Mouse (Mus musculus) heart, adult 18-20 months (tissue): ENCODE results near the gene Fgd5. TPM values are rescaled to one million over a fixed set of nuclear protein-coding genes. Genes with fewer than 3 reads are reported as not detected.
"Not testable (repeated sequence)": the region's sequence is repeated elsewhere in the genome, so short reads cannot be mapped to it uniquely, and the experiment has no call there.

Experiments
- DNase-seq, 2 experiments: peaks; one replicate each; pipeline ENCODE4 v3.0.0; 2021 to 2022; ENCODE audit warnings: mixed read lengths in 1 of 2
- long read RNA-seq, 2 experiments: library from polyadenylated mRNA; stranded (forward); transcript quantifications; one replicate each; pipeline ENCODE4 v2.0.0; 2021
- total RNA-seq, 2 experiments: library from RNA; stranded (reverse); gene quantifications; 2 replicates each; pipeline ENCODE4 v1.2.3; 2021

The Fgd5 gene
- 10 to 100 TPM; 20.4 to 22.3 TPM for total RNA-seq
- long read RNA-seq, experiment 1, full-length matches to known transcripts: 8 of 16 reads
- long read RNA-seq, experiment 1, partial matches to known transcripts: 6 of 16 reads
- long read RNA-seq, experiment 1, other reads (novel, unspliced or antisense): 2 of 16 reads
- long read RNA-seq, experiment 2, full-length matches to known transcripts: 3 of 7 reads
- long read RNA-seq, experiment 2, partial matches to known transcripts: 2 of 7 reads
- long read RNA-seq, experiment 2, other reads (novel, unspliced or antisense): 2 of 7 reads

DNA sequence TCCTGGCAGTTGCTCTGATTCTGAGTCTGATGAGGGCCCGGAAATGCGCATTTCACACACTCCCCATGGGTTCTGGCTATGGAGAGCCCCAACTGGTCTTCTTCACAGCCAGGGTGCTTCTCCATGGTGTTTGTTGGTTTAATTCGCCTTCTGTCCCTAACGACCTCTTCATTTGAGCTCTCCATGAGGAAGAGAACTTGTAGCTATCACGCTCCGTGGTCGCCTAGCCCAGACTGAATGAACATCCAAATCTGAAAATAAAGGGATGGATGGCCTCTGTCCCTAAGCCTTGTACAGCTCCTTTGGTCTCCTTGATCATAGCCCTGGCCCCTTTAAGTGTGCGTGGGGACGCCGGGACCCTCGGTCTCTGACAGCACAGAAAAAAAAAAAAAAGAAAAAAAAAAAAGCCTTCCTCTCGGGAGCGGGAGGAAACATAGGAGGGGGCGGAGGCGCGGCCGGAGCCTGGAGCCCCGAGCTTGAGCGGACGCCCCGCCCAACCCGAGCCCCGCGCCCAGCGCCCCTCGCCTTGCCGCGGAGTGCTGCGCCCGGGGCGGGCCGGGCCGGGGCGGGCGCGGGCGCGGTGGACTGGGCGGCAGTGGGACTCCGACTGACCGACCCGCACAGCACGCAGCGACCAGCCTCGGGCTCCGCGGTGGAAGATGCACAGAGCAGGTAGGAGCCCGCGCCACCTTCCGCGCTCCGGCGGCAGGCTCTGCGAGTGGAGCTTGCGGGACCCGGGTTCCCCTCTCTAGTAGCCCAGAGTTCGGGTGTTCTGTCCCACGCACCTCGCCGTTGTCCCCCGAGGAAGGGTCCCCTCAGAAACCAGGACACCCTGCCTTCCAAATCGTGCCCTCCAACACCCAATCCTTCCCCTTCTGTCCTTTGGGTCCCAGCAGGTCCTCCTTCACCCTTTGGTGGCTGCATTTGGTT lies at the start of gene Fgd5:
Gene Fgd5 (plus strand): TSS at position 508 of the 930 bp plus-strand sequence.
- peak; percentile 55 to 71 for DNase-seq

DNA sequence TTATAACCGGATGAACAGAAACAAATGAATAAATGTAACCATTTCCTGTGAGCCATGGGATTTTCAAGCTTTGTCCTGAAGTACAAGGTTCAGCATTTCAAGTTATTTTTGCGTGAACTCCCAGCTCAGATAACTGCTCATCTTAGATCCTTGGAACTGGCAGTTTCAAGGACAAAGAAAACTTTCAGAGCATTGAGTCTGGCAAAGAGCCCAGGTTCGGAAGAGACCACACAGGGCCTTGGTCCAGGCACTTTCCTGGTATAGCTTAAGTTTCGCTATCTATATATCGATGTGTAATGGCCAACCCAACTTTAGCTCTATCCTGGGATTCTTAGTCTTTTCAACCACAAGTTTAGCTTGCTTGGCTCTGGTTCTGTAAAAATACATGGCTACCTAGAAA lies 47.4 kb upstream of the Fgd5 start:
- DNase-seq: no peak

DNA sequence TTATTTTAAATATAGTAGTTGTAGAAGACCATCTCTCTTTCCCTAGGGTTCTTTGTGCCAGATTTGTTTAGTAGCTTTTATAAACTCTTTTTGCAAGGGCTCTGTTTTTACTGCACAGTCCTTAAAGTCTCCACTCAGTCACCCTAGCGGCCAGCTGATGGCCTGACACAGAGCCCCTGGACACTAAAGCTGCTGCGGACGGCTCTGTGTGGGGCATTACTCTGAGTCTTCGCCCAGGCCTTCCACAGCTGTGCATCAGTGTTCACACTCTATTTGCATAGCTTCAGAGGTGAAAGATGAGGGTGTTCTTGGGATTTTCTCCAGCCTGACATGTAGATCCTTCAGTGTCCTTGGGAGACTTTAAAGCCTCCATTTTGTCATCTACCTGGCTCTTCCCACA lies 40.2 kb upstream of the Fgd5 start:
- DNase-seq: no peak

DNA sequence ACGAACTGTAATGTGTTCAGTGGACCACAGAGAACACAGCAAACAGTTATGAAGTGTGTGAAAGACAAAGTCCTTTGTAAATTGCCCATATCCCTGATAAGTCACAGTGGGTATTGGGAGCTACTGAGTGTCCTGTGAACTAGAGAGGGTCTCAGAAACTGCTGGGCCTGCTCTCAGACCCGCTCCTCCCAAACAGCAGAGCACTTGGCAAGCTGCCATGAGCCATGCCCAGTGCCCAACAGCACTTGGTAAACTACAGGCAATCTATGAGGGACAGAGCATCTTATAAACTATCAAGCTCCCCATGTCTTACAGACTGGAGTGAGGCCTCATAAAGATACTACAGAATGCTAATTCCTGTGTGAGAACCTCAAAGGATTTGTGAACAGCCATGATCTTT lies 30.3 kb upstream of the Fgd5 start:
- no peak for DNase-seq

DNA sequence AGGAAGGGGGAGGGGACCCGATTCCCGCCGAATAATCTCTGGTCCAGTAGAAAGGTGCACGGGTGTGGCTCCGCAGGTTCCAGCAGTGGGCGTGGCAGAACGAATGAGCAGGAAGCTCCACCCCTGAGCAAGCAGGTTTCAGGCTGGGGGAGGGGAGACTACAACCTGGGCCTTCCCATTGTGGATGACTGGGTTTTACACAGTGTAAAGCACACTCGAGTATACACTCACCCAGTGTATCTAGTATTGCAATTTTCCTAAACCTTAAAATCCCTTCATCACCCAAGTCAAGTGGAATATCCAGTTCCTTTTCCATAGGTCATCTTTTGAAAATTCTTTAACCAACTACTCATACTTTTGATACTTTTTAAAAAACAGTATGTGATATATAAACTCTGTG lies 20.7 kb upstream of the Fgd5 start:
- not testable (repeated sequence) for DNase-seq

DNA sequence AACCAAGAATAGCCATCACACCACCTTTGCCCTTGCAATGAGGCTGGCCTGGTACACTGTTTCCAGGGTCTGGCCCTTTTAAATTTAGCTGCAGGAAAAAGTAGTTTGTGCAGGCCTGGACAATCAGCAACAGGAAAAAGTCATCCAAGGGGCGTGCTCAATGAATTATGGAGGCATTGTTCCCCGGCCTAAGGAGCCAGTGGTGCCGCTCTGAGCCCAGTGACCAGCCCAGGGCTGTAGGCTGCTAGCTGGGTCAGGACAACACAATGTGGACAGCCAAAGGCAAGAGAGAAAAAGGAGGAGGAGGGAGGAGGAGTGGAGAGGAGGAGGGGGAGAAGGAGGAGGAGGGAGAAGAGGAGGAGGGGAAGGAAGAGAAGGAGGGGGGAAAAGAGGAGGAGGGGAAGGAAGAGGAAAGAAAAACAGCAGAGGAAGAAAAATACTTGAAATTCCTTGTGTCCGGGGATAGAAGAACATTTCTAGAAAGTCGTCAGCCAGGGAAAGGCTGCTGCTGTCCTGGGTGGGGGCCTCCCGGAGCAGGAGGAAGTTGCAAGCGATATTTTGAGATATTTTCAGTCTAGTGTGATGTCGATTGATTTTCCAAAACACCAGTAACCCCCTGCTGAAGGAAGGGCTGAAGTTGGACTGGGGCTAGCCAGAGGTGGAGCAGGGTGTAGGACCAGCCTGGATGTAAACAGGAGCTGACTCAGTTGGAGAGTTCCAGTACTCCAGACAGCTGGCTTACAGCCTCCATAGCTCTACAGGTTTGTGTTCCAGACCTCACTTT lies 18.5 kb upstream of the Fgd5 start:
- DNase-seq: peak; percentile 62 to 78

DNA sequence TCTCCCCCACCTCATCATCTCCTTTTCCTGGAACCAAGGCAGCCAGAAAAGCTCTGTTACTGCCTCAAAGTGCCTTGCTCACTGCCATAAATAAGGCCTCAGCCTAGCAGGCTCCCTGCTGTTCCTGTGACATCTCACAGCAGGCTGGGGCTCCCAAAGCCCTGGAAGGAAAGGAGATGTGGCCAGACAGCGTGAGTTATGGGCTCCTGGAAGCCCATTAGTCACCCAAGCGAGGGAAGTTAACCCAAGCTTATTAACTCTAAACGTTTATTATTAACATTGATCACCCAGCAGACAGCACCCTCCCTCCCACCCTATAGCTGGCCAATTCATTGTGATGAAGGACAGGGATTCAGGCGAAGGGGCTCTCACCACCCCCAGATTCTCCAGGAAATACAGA lies 15.2 kb upstream of the Fgd5 start:
- no peak for DNase-seq

DNA sequence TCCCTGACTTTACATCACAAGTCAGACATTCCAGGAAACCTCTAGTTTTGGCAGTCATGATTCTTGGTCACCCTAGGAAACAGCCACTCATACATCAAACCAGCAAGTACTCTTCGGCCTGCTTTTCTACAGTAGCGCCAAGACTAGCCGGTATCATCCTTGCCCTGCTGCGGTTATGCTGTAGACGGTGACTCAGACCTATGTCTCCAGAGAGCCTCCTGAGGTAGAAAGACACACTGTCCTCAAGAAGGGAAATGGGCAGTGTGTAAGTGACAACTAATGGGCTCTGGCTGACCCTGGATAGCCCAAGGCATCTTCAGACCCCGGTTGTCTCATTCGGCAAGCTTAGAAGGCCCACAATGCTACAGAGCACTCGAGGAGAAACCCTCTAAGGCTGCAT lies 13.6 kb upstream of the Fgd5 start:
- no peak for DNase-seq

DNA sequence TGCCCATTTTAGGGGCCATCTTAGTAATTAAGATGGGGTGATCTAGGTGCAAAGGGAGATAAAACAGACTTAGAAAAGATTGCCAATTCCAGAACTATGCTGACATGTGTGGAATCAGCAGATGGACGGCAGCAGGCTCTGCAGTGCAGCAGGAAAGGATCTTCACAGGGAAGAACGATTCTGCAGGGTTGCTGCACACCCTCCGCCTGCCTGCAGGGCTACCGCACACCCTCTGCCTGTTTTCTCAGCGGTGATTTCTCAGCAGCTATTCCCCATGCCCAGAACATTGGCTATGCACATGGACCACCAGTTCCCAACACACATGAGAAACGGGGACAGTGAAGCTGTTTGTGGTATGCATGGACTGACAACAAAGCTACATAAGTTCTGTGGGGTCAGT lies 12.7 kb upstream of the Fgd5 start:
- DNase-seq: no peak

DNA sequence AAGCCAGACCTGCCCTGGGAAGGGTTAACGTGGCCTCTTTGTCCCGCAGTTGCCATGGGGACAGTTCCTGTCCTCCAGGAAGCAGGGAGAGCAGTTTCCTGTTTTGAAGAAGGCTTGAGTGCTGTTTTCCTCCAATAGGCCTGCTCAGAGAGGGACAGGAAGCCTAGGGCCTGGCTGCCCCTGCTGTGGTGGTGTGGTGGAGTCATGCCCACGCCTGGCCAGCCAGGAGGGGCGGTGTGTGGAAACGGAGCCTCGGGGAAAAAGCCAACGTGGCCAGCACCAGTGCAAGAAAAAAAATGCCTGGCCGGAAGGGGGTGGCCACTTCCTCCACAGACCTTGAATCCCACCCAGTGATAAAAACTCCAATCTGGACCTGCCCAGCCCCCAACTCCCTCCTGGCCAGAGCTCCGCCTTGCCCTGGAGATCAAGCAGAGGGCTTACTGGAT lies 6.5 kb upstream of the Fgd5 start:
- peak; percentile 73 to 94 for DNase-seq

DNA sequence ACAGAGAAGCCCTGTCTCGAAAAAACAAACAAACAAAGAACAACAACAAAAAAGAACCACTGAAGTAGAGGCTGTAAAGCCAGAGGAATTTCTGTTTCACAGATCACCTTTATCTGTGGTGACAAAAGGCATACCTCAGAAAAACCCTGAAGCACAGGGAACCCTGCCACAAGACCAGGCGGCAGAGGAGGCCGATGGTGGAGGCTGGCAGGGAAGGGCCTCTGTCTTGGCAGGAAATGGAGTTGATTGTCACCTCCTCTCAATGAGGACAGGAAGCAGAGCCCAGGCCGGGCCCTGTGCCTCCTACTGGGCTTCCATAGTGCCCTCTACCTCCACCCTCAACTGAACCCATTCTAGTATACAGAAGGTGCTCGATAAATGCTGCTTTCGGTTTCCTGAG lies 4.7 kb upstream of the Fgd5 start:
- peak in 1 of 2 experiments; percentile 12 for DNase-seq

DNA sequence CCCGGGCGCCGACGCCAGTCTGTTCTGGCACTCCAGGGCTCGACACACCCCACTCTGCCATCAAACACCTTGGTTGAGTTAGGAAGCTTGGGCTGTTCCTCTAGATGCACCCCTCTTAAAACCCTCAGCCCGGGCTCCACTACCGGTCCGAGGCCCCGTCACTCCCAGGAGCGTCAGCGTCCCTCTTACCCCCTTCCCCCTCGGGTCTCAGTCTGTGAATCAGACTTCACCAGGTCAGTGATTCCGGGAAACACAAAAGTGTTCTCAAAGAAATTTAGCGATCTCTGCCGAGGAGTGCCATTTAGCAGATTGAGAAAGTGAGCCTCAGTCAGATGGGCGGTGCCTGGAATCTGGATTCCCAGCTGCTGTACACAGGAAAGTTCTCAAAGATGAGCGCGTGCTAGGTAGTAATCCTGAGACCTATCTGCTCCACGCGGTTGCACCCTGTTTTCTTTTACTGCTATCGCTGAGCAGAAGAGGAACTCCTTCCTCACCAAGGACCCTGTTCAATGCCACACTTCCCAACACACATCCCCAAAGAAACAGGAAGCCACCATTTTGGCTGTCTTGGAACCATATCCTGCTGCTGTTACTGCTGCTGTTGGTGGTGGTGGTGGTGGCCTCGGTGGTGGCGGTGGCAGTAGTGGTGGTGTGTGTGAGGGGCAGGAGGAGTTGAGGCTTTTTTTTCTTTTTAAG lies 771 bp downstream of the Fgd5 start:
- DNase-seq: peak; percentile 26 to 55

DNA sequence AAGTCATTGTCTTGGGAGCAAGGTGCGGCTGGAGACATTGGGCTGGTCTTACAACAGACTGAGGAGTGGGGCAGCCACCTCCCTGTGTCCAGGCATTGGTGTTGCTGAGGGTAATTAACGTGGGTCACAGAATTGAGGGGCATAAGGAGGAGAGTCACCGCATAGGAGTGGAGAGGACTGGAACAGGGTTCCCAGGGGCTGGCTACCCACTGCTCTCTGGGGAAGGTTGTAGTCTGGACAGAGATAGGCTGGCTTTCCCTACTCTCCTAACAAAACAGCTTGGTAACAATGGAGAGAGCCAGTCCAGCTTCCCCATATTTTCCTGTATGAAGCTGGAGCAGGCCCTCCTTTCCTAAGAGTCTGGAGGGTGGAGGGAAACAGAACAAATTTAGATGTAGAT lies 1.3 kb downstream of the Fgd5 start:
- no peak for DNase-seq

DNA sequence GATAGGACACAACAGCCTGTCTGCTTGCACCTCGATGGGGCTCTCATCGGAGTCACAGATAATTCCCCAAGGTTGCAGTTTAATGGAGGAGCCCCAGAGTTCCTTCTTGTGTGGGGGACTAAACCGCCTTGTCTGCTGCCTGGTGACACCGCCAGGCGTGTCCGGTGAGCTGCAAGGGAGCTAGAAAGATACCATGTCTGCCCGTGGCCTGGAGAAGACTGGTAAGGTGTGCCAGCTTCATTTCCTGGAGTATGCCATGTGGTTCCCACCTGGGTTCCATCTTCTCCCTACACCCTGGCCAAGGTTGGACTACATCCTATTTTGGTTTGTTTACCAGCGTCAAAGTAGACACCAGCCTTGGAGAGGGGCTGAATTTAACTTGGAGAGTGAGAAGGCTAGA lies 11.4 kb downstream of the Fgd5 start:
- no peak for DNase-seq

DNA sequence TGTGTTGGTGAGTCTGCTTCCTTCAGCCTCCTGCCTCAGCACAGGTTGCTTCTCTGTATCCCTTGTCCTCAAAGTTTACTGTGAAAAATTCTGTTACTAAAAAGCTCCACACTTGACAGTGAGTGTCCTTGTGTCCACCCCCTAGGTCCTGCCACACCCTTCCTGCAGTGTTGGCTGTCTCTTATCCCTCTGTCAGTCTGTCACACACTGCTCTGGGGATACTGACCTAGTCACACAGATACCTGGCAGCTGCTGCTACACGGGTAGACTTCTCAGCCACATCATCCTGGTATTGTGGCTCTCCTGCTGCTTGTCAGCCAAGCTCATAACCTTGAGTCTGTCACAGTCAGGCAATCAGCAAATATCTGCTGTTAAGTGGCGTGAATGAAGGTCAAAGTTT lies 14.1 kb downstream of the Fgd5 start:
- no peak for DNase-seq

DNA sequence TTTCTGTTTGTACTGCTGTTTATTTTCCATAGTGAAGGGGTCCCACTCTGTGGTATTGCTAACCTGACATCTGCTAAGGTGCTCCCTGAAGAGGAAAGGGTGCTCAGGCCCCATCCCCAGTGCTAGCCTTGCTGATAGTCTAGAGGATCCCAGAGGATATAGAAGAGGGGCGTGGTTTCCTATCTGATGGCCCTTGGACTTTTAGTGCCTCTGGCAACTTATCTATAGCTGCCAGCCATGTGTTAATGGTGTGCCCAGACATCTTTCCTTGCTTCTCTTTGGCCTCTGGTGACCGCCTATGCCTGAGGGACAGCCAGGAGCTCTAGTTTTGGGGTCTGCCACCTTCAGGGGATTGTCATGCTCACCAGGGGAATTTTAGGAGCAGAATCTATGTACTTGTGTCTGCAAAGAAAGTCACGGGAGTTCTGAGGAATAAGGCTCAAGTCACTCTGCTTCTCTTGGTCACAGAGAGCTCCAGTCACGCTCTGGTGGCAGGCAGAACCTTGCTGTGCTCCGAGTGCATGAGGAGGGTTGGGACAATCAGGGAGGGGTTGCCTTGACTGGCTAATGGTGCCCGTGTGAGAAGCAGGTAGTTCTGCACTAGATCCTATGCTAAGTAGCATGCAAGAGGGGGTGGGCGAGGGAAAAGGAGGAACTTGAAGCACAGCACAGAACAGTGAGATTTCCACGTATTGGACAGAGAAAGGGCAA lies 15.3 kb downstream of the Fgd5 start:
- no peak for DNase-seq

DNA sequence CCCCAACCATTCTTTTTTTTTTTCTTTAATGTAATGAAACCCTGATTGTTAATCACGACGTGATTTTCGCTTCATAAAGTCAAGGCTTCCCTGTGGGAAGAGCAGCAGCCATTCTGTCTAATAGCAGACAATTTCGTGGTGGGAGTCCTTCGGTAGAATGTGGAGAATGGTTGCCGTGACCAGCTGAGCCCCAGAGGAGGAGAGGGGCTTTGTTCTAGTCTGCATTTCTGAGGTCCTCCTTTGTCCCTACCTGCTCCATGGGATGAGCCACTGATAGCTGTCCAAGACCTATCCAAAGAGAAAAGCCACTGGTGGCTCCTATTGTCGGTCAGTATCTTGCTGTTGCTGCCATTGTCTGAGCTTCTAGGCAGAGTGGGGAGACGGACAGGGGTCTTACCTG lies 17.4 kb downstream of the Fgd5 start:
- no peak for DNase-seq

DNA sequence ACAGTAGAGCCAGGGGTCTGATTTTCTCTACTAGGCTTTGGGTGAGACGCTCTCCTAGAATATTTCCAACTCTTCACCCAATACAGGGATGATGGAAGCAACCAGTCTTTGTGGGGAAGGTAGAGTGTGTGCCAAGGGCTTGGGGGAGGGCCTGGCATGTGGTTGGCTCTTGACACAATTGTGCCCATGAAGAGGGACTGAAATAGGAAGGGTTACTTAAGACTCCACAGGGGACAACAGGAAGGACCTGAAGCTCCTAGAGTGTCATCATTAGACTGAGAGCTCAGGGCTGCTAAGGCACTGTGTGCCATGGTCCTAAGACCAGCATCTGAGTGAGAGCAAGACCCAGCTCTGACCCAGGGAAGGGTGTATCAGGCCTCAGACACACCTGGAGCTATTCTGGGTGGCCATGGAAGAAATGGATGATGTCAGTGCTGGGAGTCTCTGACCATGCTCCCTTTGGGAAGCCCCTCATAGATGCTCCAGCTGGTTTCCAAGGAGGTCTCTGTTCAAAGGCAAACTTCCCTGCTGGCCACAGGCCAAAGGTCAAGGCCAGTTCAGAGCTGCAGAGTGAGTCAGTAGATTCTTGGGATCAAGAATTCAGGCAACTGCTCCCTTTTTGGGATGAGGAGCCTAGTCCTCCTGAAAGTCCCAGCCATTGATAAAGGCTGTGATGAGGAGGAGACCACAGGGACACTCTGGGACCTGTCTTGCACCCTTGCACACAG lies 24.0 kb downstream of the Fgd5 start:
- DNase-seq: peak in 1 of 2 experiments; percentile 33

DNA sequence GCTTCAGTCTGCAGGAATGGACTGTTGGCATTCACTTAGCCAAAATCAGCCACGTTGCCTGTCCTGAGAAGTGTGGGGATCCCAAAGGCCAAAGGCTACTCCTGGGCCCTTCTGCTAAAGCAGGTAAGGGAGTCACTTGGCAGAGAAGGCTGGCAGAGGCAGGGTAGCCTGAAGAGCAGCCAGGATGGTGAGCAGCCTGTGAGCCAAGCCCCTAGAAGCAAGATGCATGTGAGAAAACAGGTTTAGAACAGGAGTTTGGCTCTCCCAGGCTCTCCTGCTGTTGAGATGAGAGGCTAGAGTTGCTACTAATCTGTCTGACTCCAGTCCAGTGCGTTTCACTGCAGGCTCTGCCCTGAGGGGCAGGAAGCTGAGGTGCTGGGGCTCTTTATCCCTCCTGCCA lies 25.0 kb downstream of the Fgd5 start:
- no peak for DNase-seq

DNA sequence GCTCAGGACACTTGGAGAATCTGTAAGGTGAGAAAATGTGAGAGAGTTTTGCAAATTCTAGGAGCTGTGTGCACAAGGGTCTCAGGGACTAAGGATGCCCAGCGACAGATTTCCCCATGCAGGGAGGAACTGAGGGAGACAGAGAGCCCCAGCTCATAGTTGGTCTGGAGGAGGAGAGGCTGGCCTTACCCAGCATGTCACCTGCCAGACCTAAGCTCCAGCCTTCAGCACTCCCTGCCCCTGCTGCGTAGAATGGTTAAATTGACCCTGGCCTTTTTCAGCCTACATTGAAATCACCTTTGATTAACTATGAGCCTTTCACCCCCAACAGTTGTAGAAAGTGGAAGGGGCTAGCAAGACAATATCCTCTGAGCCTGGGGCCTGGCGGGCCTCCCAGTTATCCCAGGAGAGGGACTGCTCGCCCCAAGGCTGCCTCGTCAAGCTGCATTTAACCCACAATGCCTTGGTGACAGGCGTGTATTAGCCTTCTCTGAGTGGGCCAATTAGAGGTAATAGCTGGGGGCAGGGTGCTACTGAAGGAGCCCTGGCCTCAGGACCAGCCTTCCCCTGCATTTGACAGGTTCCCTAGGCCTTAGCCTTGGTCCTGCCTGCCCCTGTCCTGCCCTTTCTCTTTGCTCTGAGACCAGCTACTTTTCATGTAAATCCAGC lies 25.6 kb downstream of the Fgd5 start:
- DNase-seq: no peak
